Mouse (Mus musculus) fat pad, adult 2 months (tissue): Measurements from ENCODE around the gene Tst.

Experiments used
- DNase-seq: peaks from one replicate; pipeline ENCODE4 v3.0.0-alpha.2; 2011; ENCODE audit warnings: low read depth, low spot score; ENCODE audit errors: extremely low read depth

The Tst gene

DNA sequence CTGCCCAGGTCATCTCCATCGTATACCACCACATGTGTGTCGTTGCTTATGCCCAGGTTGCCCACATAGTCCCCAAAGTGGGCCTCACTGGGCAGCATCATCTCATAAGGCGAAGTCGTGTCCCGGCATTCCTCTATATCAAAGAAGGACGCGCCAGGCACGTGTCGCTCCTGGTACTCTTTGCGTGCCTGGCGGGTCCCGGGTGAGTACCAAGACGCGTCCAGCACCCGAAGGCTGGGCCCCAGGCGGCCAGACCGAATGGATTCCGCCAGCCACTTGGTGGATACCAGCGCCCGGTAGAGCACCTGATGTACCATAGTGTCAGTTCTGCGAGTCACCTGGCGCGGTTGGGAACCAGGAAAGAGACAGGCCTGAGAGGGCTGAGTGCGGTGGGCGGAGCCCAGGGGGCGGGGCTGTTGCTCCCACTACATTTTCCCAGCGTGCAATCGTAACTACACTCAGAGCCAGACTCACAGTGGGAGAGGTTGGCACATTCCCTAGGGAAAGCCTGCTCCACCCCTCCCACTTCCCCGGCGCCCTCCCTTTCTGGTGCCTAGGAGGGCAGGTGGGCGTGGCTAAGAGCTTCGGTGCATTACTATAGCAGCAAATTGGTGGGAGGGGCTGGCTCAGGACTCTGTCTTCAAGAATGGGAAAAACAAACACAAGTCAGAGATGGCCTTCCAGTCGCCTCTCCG, at the start of gene Tst:
Tst (minus strand) TSS at position 391 of the 695 bp plus-strand sequence.
- DNase-seq: peak; percentile 80

DNA sequence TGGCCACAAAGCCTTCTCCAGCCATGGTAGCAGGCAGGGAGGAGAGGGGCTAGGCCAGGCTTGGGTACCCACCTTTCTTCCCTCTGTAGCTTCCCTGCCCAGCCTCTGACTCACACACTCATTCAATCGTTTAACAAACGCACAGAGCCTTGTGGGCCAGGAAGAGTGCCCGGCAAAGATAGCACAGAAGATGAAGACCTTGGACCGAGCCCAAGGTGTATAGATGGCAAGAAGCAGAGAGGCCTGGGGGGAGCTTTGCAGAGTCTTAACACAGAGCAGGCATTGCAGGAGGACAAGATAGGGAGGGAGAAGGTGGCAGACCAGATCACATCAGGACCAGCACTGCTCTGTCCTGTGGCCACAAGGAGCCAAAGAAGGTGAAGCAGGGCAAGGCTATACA, 49.5 kb upstream of the Tst start:
- no peak for DNase-seq

DNA sequence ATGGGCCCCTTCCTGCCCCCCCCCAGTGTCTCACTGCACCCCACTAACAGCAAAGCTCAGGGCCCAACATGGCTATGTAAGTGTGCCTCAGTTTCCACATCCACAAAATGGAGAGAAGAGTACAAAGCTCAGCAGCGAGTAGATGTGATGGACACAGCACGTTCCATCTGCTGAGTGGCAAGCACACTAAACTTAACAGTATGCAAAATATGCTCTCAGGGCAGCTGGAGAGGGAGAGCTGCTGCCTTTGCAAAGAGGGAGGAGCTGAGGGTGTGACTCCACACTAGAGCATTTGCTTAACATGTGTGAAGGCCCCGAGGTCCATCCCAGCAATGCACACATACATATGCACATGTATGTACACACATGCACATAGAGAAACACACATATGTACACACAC, 47.2 kb upstream of the Tst start:
- no peak for DNase-seq

DNA sequence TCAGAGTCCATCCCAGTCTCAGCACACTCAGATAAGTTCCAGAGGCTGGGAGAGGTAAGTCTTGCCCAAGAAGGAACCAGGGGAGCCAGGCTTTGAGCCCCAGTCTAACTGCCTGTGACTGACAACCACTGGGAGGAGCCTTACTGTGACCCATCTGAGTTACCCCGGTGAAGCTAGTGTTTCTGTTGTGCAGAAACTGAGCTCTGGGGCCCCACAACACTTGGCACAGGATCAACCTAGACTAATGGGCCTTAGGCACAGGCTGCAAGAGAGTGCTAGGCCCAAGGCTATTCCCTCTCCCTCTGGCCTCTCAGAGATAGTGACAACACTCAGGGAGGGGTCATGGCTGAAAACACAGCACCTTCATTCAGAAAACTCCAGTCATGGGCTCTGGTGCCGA, 45.5 kb upstream of the Tst start:
- no peak for DNase-seq

DNA sequence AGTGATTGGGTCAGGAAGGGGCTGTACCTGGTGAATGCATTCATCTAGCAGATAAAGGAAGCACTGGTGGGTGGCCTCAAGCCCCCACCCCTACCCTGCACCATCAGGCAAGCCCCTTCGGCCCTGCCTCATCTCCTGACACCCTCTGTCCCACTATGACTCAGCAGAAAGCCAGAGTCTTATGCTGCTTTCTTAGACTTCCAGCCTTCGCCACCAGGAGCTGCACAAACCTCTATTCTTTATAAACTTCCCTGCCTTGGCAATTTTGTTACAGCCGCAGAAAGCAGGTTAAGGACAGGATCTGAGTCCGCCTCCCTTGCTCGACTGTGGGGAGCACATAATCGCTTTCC, 44.7 kb upstream of the Tst start:
- no peak for DNase-seq

DNA sequence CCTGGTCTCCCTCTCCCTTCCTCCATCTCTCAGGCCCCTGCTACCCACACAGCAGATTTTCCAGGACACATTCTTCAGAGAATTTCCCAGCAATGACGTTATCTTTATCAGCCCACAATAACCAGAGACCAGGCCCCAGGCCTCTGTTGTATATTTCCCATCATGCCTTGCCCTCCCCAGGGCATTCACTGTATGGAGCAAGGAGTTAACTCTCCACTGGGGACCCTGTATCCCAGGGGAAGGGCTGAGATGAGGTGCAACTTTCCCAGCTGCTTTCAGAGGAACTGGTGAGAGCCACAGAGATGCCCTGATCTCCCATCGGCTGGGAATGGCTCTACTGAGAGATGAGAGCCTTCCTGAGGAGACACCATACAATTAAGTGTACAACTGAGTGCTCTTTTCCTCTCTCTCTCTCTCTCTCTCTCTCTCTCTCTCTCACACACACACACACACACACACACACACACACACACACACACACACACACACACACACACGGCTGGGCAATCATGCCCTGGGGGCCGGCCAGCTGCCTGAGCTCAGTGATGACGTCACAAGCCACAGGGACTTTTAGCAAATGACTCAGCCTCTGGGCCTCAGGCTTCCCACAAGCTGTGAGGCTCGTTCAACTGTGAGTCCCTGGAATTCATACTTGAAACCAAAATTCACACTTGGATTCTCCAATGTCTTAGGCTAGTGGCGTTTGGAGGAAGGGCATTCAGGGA, 44.1 kb upstream of the Tst start:
- no peak for DNase-seq

DNA sequence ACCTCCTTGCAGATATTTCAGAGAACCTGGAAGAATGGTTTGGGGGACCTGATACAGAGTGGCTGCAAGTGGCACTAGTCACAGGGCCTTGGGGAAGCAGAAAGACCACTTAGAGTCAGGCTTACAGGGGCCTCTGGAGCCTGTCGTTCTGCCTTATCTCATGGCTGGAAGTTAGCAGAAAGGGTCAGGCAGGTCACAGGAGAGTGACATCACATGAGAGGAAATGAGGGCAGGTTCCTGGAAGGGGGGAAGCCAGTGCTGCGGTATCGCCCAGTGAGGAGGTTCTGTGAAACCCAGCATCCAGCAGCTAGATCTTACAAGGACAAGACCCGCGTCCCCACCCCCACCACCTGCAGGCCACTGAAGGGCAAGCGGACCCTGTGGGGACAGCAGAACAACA, 43.4 kb upstream of the Tst start:
- DNase-seq: no peak

DNA sequence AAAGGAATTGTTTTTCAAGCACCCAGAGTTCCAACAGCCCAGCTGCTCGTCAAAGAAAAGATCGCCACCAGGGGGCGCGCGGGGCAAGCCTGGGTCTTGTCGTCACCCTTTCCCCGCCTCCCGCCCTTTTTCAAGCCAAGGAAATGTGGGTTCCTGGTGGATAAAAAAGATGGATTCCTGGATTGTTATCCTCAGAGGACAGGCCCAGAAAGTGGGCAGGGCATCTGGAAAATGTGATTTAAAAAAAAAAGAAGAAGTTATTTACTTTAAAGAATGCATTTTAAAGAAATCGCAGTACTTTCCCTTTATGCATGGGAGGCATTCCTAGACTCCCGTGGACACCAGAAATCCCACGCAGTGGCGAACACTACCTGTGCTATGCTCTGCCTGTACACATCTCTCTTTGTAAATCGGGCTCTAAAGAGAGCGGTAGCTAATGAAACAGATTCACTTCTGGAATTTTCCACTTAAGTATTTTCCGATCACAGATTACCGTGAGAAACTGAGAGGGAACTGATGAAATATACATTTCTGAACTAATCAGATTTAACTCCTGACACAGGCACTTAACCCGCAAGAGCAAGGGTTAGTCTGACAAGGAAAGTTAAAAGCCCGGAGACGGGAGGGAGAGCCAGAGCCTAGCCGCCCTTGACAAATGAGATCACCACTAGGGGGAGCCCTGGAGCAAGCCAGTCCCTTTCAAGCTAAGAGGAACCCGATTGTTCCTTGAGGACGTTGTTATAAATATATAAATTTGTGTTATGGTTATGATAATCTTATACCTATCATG, 42.2 kb upstream of the Tst start:
- DNase-seq: no peak

DNA sequence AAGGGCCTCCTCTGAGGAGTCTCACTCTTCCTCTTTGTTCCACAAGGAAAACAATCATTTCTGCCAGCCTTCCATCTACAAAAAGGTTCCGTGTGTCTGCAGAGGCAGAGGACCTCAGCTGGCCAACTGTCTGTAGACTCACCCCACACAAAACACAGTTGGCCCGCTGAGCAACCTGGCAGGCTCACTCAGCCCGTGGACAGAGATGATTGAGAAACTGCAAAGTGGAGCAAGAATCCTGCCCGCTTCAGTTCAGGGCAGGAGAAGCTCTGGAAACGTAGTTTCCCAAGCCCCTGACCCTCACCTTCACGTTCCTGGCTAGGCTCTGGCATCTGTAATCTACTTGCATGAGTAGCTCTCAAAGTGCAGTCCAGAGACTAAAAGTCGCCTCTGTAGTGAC, 41.4 kb upstream of the Tst start:
- no peak for DNase-seq

DNA sequence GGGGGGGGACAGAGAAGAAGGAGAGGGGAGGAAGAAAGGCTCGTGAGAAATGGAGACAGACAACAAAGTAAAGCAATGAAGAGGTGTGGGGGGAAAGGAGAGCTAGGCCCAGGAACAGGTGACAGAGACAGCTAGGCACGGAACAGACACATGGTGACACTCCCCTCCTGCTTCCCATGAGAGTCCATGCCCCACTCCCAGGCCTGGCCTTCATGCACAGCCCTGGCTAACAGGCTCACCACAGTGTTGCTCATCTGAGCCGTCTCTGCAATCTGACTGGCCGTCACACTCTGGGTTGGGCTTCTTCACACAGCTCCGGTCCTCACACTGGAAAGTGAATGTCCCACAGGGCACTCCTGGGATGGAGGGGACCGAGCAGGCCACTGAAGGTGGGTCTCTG, 38.1 kb upstream of the Tst start:
- no peak for DNase-seq

DNA sequence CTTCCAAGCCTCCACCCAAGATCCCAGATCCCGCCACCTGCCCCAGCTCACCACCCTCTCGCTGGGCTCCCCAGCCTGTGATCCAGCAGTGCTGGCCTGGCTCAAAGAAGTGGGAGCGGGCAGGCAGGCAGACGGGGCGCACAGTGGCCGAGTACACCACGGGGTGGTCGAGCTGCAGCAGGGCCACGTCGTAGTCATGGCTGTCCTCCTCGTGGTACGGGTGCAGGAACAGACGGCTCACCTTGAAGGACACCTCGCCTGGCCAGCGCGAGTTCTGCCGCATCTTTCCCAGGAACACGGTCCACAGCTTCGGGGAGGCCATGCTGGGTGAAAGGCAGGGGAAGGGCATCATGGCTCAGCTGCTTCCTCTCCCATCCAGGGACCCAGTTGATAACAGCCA, 36.5 kb upstream of the Tst start:
- DNase-seq: no peak

DNA sequence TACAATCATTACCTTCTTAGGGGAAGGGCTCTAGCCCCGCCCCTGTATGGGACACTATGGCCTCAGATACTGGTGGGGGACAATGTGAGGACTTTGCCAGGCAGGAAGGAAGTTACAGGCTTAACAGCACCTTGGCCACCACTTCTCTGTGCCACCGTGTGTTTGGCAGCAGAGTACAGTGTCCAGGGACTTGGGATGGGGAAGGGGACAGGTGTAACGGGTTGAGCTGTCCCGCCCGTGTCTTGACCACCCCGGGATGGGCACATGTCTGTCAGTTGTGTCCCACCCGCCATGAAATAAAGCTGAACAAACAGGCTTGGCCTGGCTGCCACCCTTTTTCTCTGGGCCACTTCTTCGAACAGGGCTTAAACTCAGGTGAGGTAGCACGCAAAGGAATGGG, 33.3 kb upstream of the Tst start:
- no peak for DNase-seq

DNA sequence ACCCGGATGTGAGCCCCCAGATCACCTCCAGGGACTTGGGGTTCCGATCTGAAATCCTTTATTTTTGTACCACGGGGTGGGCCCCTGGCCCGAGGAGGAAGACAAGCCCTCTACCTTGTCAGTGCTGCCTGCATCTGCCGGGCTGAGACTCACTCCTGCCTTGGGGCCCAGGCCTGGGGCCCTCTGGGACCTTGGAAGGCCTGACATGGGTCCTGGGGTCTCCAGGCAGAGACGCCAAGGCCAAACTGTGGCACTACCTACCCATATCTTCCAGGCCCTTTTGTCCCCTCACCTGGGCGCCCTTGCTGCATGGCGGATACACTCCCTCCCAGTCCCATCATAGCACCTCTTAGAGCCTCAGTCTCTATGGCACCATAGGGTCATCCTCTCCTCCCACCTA, 32.8 kb upstream of the Tst start:
- no peak for DNase-seq

DNA sequence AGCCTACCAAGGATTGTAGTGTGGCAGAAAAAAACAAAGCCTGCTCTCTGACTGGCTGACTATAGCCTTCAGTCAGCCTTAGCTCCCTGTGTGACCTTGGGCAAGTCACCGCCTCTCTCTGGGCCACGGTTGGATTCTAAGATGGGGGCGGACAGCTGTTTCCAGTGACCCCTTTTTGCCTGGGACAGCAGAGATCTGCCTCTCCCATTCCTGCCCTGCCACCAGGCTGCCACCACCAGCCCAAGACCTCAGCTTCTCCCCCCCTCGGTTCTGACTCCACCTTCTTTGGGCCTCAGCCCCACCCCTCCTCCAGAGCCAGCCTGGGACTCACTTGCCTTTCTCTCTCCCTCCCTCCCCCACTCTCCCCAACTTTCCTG, 32.3 kb upstream of the Tst start:
- DNase-seq: no peak

DNA sequence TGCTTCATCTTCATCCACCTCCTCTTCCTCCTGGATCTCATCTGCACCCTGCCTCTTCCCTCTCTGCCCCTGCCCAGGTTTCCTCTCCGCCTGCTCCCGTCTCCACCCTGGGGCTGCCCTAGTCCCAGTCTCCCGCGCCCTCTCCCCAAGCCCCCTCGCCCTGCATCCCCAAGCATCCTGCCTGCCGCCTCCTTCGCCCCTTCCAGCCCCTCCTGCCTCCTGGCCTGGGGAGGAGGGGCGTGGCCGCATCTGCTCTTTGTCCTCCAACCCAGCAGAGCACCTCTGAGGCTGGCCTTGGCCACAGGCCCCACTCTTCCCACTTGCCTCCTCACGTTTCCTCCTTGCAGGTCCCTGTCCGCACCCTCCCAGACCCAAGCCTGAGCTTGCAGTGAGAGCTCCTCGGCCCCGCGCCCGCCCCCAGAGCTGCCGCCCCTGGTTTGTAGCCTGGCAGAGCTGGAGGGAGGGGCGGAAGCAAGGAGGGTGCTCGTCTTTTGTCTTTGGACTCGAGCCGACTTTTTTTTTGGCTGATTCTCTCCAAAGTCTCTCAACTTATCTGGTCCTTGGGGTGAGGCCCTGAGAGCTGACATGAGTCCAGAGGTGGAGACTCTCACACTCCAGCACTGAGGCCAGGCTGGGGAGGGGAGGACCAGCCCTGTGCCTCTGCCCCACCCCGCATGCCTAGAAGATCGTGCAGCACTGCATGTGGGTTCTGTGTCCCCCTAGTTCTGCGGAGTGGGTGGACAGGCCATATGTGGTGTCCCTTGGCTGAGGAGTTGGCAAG, 31.7 kb upstream of the Tst start:
- no peak for DNase-seq

DNA sequence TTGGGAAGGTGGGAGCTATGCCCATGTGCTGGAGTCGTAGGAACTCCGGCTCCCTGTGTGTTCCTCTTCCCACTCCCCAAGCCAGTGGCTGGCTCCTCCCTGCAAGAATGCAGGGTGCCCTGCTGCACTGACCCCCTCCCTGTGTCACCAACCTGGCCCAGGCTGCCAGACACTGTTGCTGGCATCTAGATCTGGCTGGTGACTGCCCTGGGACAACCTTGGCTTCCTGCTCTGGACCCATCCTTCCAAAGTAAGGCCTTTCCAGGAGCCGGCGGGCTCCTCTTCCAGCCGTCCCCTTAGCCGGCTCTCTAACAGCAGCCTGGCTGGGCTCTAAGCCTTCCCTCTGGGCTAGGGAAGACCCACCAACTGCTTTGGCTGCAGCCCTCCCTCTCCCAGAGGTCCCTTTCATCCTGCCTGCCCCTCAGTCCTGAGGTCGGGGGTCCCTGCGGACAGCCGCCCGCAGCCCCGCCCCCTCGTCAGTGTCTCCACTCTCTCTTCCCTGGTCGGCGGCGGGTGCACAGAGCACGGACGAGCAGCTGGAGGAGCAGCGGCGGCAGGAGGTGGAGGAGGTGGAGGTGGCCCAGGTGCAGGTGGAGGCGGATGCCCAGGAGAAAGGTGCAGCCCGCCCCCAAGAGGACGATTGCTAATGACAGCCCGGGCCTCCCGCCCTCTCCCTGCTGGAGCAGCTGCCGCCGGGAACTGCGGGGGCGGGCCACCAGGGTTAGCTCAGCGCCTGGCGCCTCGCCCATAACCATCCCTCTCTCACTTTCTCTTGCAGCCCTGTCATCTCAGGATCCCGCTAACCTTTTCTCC, 30.9 kb upstream of the Tst start:
- no peak for DNase-seq

DNA sequence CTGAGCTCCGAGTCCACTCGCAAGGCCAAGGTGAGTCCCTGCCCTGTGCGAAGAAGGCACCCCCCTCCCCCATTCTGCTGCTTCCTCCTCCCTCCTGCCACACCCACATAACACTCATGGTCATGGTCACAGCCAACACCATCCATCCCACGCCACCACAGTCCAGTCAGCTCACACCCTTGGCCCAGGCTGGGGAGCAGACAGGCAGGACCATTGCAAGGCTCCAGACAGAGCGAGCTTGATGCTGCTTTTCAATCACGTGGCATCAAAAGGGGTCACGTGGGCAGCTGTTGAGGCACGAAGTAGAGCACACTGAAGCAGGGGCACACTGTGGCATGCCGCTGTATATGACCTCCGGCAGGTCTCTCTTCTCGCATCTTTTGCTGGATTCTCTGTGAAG, 30.0 kb upstream of the Tst start:
- DNase-seq: no peak

DNA sequence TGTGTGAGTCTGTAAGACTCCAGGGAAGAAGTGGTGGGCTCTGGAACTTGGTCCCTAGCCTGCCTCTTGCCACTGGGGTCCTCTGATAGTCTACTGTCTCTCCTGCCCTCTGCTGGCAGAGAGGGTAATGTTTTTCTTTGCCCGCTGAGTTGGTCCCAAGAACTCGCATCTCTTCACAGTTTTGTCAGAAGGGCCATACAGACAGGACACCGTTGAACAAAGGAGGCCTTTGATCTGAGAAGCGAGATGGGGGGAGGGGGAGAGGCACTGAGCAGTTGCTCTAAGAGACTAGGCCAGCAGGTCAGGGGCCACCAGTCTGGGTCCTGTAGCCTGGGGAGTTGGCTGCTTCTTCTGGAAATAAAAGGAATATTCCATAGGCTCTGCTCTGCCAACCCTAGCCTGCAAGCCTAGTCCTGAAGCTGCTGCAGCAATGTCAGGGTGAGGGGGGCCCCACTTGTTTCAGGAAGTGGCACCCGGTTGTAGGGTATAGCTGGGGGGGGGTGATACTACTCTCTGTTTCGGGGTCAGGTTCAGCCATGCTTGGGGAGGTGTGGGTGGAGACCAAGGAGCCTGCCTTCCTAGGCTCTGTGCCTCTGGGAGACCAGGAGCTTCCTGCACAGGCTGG, 29.3 kb upstream of the Tst start:
- DNase-seq: no peak

DNA sequence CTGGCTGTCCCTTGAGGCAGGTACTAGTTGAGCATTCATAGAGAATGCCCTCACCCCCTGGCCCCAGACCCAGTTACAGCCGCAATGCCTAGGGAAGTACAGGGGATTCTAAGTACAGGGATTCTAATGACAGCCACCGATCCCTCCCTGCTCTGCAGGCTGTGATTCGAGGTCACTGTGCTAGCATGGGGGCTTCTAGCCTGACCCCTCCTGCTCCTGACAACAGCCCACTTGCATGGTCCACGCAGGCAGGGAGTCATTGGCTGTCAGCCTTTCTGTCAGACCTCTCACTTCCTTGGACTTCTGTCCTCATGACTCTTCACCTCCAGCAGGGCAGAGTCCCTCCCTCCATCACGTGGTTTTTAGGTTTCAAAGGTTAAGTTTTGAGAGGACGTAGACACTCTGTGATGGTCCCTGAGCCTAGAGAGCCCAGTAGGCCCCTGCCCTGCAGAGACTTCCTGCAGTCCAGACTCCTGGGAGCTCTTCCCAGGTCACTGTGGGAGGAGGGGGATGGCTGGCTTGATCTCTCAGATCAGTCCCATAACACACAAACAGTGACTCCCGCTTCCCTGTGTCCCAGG, 25.9 kb upstream of the Tst start:
- DNase-seq: no peak

DNA sequence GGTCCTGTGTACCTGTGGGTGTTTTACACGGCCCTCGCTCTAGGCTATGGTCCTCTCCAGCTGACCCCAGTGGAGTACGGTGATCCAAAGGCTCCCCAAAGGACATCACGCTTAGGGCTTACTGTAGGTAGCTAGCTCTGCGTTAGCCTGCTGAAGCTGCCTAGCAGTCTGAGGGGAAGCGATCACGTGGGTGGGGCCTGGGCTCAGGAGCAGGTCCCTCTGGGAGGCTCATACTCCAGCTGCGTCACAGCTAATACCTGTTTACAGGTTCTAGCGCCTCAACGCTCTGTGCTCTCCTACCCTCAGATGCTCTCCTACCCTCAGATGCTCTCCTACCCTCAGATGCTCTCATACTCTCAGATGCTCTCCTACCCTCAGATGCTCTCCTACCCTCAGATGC, 25.2 kb upstream of the Tst start:
- no peak for DNase-seq
